Mouse (Mus musculus): ENCODE data around the gene Gm7168.

- TF ChIP-seq CTCF (IDR thresholded peaks at IDR 0.05; ENCODE audit: low read depth, low read length) (no peak), POLR2A (IDR thresholded peaks at IDR 0.05; ENCODE audit: borderline replicate concordance, low read depth, low read length) (no peak)
Measured at GRCm38 (mm10) chr17:13920771-13921170, 27.4 kb upstream of the Gm7168 start.
